ENCODE assay signal across 12 mouse cellular contexts in the genomic region with DNA sequence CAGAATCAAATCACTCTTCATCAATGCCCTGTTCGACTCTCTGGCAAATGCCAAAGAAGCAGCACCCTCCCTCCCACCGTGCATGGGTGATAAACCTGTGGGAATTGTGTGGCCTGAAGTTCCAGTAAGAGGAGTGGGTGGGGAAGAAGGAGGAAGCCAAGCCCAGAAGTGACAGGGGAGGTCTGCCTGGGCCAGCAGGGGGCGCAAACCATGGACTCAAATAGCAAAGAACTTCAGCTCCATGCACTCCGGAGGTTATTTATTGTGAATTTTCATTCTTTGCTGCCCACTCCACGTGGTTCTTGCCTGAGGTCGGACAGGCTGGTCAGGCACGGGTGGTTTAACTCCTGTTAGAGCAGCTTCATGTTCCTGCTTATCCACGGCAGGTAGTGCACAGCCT. TPM values are rescaled to one million over a fixed set of nuclear protein-coding genes. Genes with fewer than 3 reads are reported as not detected.
A peak's percentile ranks its signal among the peaks of the same experiment; 100 is the strongest.
DNase-seq lines count a peak whose midpoint lies in the region; ATAC-seq and TF ChIP-seq lines count a peak whose summit lies in the region.
"Not testable (repeated sequence)": the region's sequence is repeated elsewhere in the genome, so short reads cannot be mapped to it uniquely, and the experiment has no call there.
"Had no signal": no experiment of that assay in that cellular context is flagged by ENCODE, and none has a peak within 500 bp of the region (broad histone marks: within the 10 kb centered on the region; RNA-seq: fewer than 3 reads in every experiment).

No protein-coding gene starts in this region.

- not testable (repeated sequence) for H3K79me2 ChIP-seq in MEL (ENCODE audit: control insufficient read depth, insufficient read depth, low read length, poor library complexity)

- not testable (repeated sequence) for TF ChIP-seq EP300 in MEL (IDR thresholded peaks at IDR 0.05; ENCODE audit: low read depth in 1 of 2, low read length in 2 of 2)

- peak; percentile 8; the same call in 1 of the 2 replicates for TF ChIP-seq RAD21 in MEL (IDR thresholded peaks at IDR 0.05; ENCODE audit: low read depth, low read length)

- H3K27ac ChIP-seq in MEL (ENCODE audit: control insufficient read depth, low read depth, low read length); forebrain, embryonic 10.5 days; hindbrain, embryonic 11.5 days (ENCODE audit: low read depth, low read length): not testable (repeated sequence)

- peak; percentile 64 to 82 (median 69) for TF ChIP-seq CTCF in MEL (IDR thresholded peaks at IDR 0.05 in 2 of 3, conservative IDR thresholded peaks at IDR 0.05 in 1 of 3; ENCODE audit: control insufficient read depth in 1 of 3, insufficient read depth in 1 of 3, low read depth in 2 of 3, low read length in 3 of 3, poor library complexity in 1 of 3, severe bottlenecking in 1 of 3)
- TF ChIP-seq CTCF in brain, embryonic 14.5 days (IDR thresholded peaks at IDR 0.05; ENCODE audit: borderline replicate concordance, extremely low read depth, insufficient read depth, insufficient read length) = peak; percentile 68

- DNase-seq in MEL (ENCODE audit: low read depth, low spot score) = peak; percentile 66
- DNase-seq in brain, embryonic 14.5 days (ENCODE audit: low read depth) = peak; percentile 55
- DNase-seq in forebrain, embryonic 10.5 days (ENCODE audit: extremely low spot score, low spot score) = peak; percentile 54
- peak; percentile 75 for DNase-seq in hindbrain, embryonic 11.5 days (ENCODE audit: low spot score)
- DNase-seq in layer of hippocampus, postnatal 10 days (ENCODE audit: low spot score in 2 of 2) = peak; percentile 41 to 57
- DNase-seq in lung, postnatal 14 days = peak; percentile 35
- DNase-seq in right cerebral cortex, adult 18-20 months = peak; percentile 14
- DNase-seq in urinary bladder, postnatal 25 days (ENCODE audit: low spot score) = peak; percentile 46

- H3K9ac ChIP-seq in MEL (ENCODE audit: control insufficient read depth, low read depth, low read length, poor library complexity, severe bottlenecking); hindbrain, embryonic 11.5 days (ENCODE audit: low read depth, low read length): not testable (repeated sequence)

- H3K27me3 ChIP-seq in MEL (ENCODE audit: control insufficient read depth in 1 of 2, insufficient read depth in 2 of 2, low read length in 2 of 2) = peaks cover 1 to 21% of the 10 kb centered on the region in 2 experiments
- H3K27me3 ChIP-seq in forebrain, embryonic 10.5 days (ENCODE audit: poor library complexity, severe bottlenecking); hindbrain, embryonic 11.5 days (ENCODE audit: control insufficient read depth, insufficient read depth, low read length): not testable (repeated sequence)

- ATAC-seq in hindbrain, embryonic 11.5 days (ENCODE audit: low FRiP score) = not testable (repeated sequence)

- H3K36me3 ChIP-seq in MEL (ENCODE audit: control insufficient read depth in 1 of 2, insufficient read depth in 2 of 2, low read length in 2 of 2); forebrain, embryonic 10.5 days (replicated peaks); hindbrain, embryonic 11.5 days (ENCODE audit: control insufficient read depth, insufficient read depth, low read length): not testable (repeated sequence)

- H3K4me3 ChIP-seq in MEL (ENCODE audit: control insufficient read depth in 1 of 2, insufficient read depth in 1 of 2, low read depth in 2 of 2, low read length in 2 of 2); forebrain, embryonic 10.5 days; hindbrain, embryonic 11.5 days (ENCODE audit: low read depth, low read length): not testable (repeated sequence)

- not testable (repeated sequence) for TF ChIP-seq POLR2A in MEL (IDR thresholded peaks at IDR 0.05; ENCODE audit: control insufficient read depth in 1 of 2, insufficient read depth in 1 of 2, low read depth in 1 of 2, low read length in 2 of 2, poor library complexity in 1 of 2); brain, embryonic 14.5 days (IDR thresholded peaks at IDR 0.05; ENCODE audit: borderline replicate concordance, extremely low read depth, insufficient read depth, insufficient read length, poor library complexity, severe bottlenecking)

- WGBS in forebrain, embryonic 10.5 days = 29% methylated on average over 8 of the region's 8 CpGs
- WGBS in hindbrain, embryonic 11.5 days = 29% methylated on average over 8 of the region's 8 CpGs

- H3K9me3 ChIP-seq in MEL (replicated peaks; ENCODE audit: insufficient read depth, low read length); forebrain, embryonic 10.5 days; hindbrain, embryonic 11.5 days (ENCODE audit: control insufficient read depth, low read length): not testable (repeated sequence)

- not testable (repeated sequence) for H3K4me2 ChIP-seq in hindbrain, embryonic 11.5 days (replicated peaks; ENCODE audit: low read depth, low read length)

- H3K4me1 ChIP-seq in MEL (ENCODE audit: control insufficient read depth in 1 of 2, insufficient read depth in 2 of 2, low read length in 2 of 2); forebrain, embryonic 10.5 days; hindbrain, embryonic 11.5 days (replicated peaks; ENCODE audit: control insufficient read depth, insufficient read depth, low read length): not testable (repeated sequence)

TF ChIP-seq in MEL, 35 proteins besides CTCF, POLR2A, EP300 and RAD21:
- peak; percentile 60 for TF ChIP-seq SMC3 (IDR thresholded peaks at IDR 0.05; ENCODE audit: low read depth, low read length)

RNA-seq across cellular contexts. Expression of a gene that starts 3.3 kb away (rescaled TPM):
- not detected in 2 replicates for total RNA-seq in MEL (2012; rRNA removed)
- polyA plus RNA-seq in MEL (2012; ENCODE audit: insufficient read depth in 1 of 2, insufficient read length in 2 of 2, low read depth in 1 of 2, low replicate concordance in 2 of 2, missing spikeins in 1 of 2) = not detected
- polyA plus RNA-seq in brain, embryonic 14.5 days (2012; rRNA removed) = not detected in 2 replicates
- not detected in 2 replicates for polyA plus RNA-seq in forebrain, embryonic 10.5 days (2016; fragmentation: Nextera tagmentation; extraction: Ambion mirVana)
- polyA plus RNA-seq in hindbrain, embryonic 11.5 days (2014; fragmentation: Nextera tagmentation; extraction: Ambion mirVana) = not detected in 2 replicates
- total RNA-seq in layer of hippocampus, postnatal 10 days (2021) = not detected
- total RNA-seq: layer of hippocampus, postnatal 25 days had no signal
- polyA plus RNA-seq: forebrain, embryonic 13.5 days; heart, embryonic 15.5 days; midbrain, embryonic 12.5 days had no signal

RNA-seq across cellular contexts. Expression of a gene that starts 18.3 kb away (rescaled TPM):
- not detected in 2 replicates for total RNA-seq in MEL (2012; rRNA removed)
- polyA plus RNA-seq in MEL (2012; ENCODE audit: insufficient read depth in 1 of 2, insufficient read length in 2 of 2, low read depth in 1 of 2, low replicate concordance in 2 of 2, missing spikeins in 1 of 2) = not detected
- 0.15 TPM in 1 of 2 replicates, not detected in the other for polyA plus RNA-seq in brain, embryonic 14.5 days (2012; rRNA removed)
- not detected in 2 replicates for polyA plus RNA-seq in forebrain, embryonic 10.5 days (2016; fragmentation: Nextera tagmentation; extraction: Ambion mirVana)
- polyA plus RNA-seq in hindbrain, embryonic 11.5 days (2014; fragmentation: Nextera tagmentation; extraction: Ambion mirVana) = not detected in 2 replicates
- not detected for total RNA-seq in layer of hippocampus, postnatal 10 days (2021)
- total RNA-seq: layer of hippocampus, postnatal 25 days had no signal
- polyA plus RNA-seq: forebrain, embryonic 13.5 days; heart, embryonic 15.5 days; midbrain, embryonic 12.5 days had no signal

RNA-seq across cellular contexts. Expression of a gene that starts 33.6 kb away (rescaled TPM):
- total RNA-seq in MEL (2012; rRNA removed) = not detected in 2 replicates
- not detected for polyA plus RNA-seq in MEL (2012; ENCODE audit: insufficient read depth in 1 of 2, insufficient read length in 2 of 2, low read depth in 1 of 2, low replicate concordance in 2 of 2, missing spikeins in 1 of 2)
- not detected in 2 replicates for polyA plus RNA-seq in brain, embryonic 14.5 days (2012; rRNA removed)
- not detected in 2 replicates for polyA plus RNA-seq in forebrain, embryonic 10.5 days (2016; fragmentation: Nextera tagmentation; extraction: Ambion mirVana)
- not detected in 2 replicates for polyA plus RNA-seq in hindbrain, embryonic 11.5 days (2014; fragmentation: Nextera tagmentation; extraction: Ambion mirVana)
- not detected for total RNA-seq in layer of hippocampus, postnatal 10 days (2021)
- total RNA-seq: layer of hippocampus, postnatal 25 days had no signal
- polyA plus RNA-seq: forebrain, embryonic 13.5 days; heart, embryonic 15.5 days; midbrain, embryonic 12.5 days had no signal

RNA-seq across cellular contexts. Expression of a gene that starts 45.2 kb away (rescaled TPM):
- not detected in 2 replicates for total RNA-seq in MEL (2012; rRNA removed)
- polyA plus RNA-seq in MEL (2012; ENCODE audit: insufficient read depth in 1 of 2, insufficient read length in 2 of 2, low read depth in 1 of 2, low replicate concordance in 2 of 2, missing spikeins in 1 of 2) = not detected
- not detected in 2 replicates for polyA plus RNA-seq in brain, embryonic 14.5 days (2012; rRNA removed)
- not detected in 2 replicates for polyA plus RNA-seq in forebrain, embryonic 10.5 days (2016; fragmentation: Nextera tagmentation; extraction: Ambion mirVana)
- polyA plus RNA-seq in hindbrain, embryonic 11.5 days (2014; fragmentation: Nextera tagmentation; extraction: Ambion mirVana) = not detected in 2 replicates
- total RNA-seq in layer of hippocampus, postnatal 10 days (2021) = not detected
- total RNA-seq: layer of hippocampus, postnatal 25 days had no signal
- polyA plus RNA-seq: forebrain, embryonic 13.5 days; heart, embryonic 15.5 days; midbrain, embryonic 12.5 days had no signal

RNA-seq across cellular contexts. Expression of a gene that starts 56.8 kb away (rescaled TPM):
- not detected in 2 replicates for total RNA-seq in MEL (2012; rRNA removed)
- not detected for polyA plus RNA-seq in MEL (2012; ENCODE audit: insufficient read depth in 1 of 2, insufficient read length in 2 of 2, low read depth in 1 of 2, low replicate concordance in 2 of 2, missing spikeins in 1 of 2)
- not detected in 2 replicates for polyA plus RNA-seq in brain, embryonic 14.5 days (2012; rRNA removed)
- polyA plus RNA-seq in forebrain, embryonic 10.5 days (2016; fragmentation: Nextera tagmentation; extraction: Ambion mirVana) = 0.36 TPM in 1 of 2 replicates, not detected in the other
- polyA plus RNA-seq in hindbrain, embryonic 11.5 days (2014; fragmentation: Nextera tagmentation; extraction: Ambion mirVana) = not detected in 2 replicates
- total RNA-seq in layer of hippocampus, postnatal 10 days (2021) = not detected
- total RNA-seq: layer of hippocampus, postnatal 25 days had no signal
- polyA plus RNA-seq: forebrain, embryonic 13.5 days; heart, embryonic 15.5 days had no signal

Comparison
In these comparisons a context has a peak if more than half of its experiments do, and no peak if none do; other contexts are left out.
1. DNase-seq: peak in every context shown above with its lines; median percentile 75 in hindbrain, embryonic 11.5 days; 66 in MEL; 55 in brain, embryonic 14.5 days; 54 in forebrain, embryonic 10.5 days; 49 in layer of hippocampus, postnatal 10 days; 46 in urinary bladder, postnatal 25 days; 35 in lung, postnatal 14 days; 14 in right cerebral cortex, adult 18-20 months.